In genomic region chr5:105975275-105976011, GRCm38 (mm10) we compare ENCODE assay signal across 8 mouse cellular contexts.
DNase-seq lines count a peak whose midpoint lies in the region.

No protein-coding gene starts in this region.

- peak; percentile 50 for DNase-seq in embryo, embryonic 10.5 days (ENCODE audit: low spot score)
- peak; percentile 18 to 60 for DNase-seq in heart, adult 18-20 months
- DNase-seq in kidney, adult 11 months = peak; percentile 12
- DNase-seq in lung, postnatal 14 days = peak; percentile 32
- DNase-seq in adrenal gland, postnatal 25 days = no peak
- no peak for DNase-seq in c-Kit-positive CD71-positive TER-119-positive erythroid progenitor cells, embryonic 14.5 days (ENCODE audit: low spot score)
- DNase-seq in right cerebral cortex, postnatal 25 days = no peak
- DNase-seq in gastrocnemius, postnatal 36 days = no peak

- intact Hi-C loops in gastrocnemius, postnatal 36 days (cut with DNase I) = no loop called here

Comparison
In these comparisons a context has a peak if more than half of its experiments do, and no peak if none do; other contexts are left out.
1. DNase-seq: peak in embryo, embryonic 10.5 days (single experiment), heart, adult 18-20 months (2 of 2), kidney, adult 11 months (single experiment) and lung, postnatal 14 days (single experiment); none in adrenal gland, postnatal 25 days (single experiment), c-Kit-positive CD71-positive TER-119-positive erythroid progenitor cells, embryonic 14.5 days (single experiment), right cerebral cortex, postnatal 25 days (single experiment) and gastrocnemius, postnatal 36 days (0 of 2).